In the genomic region with DNA sequence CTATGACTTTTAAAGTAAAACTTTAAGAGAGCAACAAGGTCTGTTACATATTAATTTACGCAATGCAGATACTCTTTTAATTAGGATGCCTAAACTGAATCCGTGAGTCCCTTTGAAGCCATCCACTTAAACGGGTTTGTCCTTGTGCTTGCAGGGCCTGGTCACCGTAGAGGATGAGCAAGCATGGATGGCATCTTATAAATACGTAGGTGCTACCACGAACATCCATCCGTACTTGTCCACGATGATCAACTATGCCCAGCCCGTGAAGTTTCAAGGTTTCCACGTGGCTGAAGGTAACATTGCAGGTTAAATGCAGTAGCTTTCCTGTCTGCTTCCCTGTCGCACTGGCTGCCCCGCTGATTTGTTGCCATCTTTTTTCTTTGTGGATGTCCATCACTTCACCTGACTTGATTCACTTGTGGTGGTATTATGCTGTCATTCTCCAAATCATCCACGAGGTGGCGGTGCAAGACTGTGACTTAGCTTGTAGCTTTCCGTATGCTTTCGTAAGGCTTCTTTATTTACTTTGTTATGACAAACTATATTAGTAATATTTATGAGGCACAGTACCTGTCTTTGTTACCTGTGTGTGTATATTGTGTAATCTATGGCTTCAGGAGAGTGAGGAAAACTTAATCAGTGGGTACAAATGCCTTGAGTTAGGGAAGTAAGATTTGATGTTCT, we compare ENCODE assay signal across 7 mouse cellular contexts.
DNase-seq lines count a peak whose midpoint lies in the region; ATAC-seq and TF ChIP-seq lines count a peak whose summit lies in the region.

No protein-coding gene starts in this region.

- H3K4me3 ChIP-seq in cortical plate, adult 2 months (ENCODE audit: insufficient read depth, low read length) = no peak overlapping the region
- H3K4me3 ChIP-seq in hindbrain, embryonic 16.5 days (ENCODE audit: low read length) = no peak overlapping the region
- no peak overlapping the region for H3K4me3 ChIP-seq in lung, adult 2 months (replicated peaks; ENCODE audit: extremely low read depth, low read depth, low read length)
- no peak overlapping the region for H3K4me3 ChIP-seq in olfactory bulb, adult 2 months (ENCODE audit: insufficient read depth, low read depth, low read length)

- ATAC-seq in hindbrain, embryonic 16.5 days = peak; percentile 49

- H3K9me3 ChIP-seq in hindbrain, embryonic 16.5 days (ENCODE audit: control insufficient read depth, low read length) = no peaks in the 10 kb centered on the region

- TF ChIP-seq CTCF in cortical plate, adult 2 months (IDR thresholded peaks at IDR 0.05; ENCODE audit: extremely low read depth, insufficient read depth, low read length) = peak; percentile 83
- peak; percentile 33; the same call in 1 of the 2 replicates for TF ChIP-seq CTCF in lung, adult 2 months (IDR thresholded peaks at IDR 0.05; ENCODE audit: insufficient read depth, low read length)
- TF ChIP-seq CTCF in olfactory bulb, adult 2 months (IDR thresholded peaks at IDR 0.05; ENCODE audit: insufficient read depth, low read depth, low read length) = peak; percentile 27; the same call in 1 of the 2 replicates

- H3K27ac ChIP-seq in cortical plate, adult 2 months (ENCODE audit: insufficient read depth, low read length) = no peak overlapping the region
- H3K27ac ChIP-seq in hindbrain, embryonic 16.5 days (ENCODE audit: low read depth, low read length) = no peak overlapping the region
- no peak overlapping the region for H3K27ac ChIP-seq in olfactory bulb, adult 2 months (ENCODE audit: insufficient read depth, low read depth, low read length)

- TF ChIP-seq POLR2A in cortical plate, adult 2 months (IDR thresholded peaks at IDR 0.05; ENCODE audit: extremely low read depth, insufficient read depth, low read length) = no peak
- no peak for TF ChIP-seq POLR2A in lung, adult 2 months (IDR thresholded peaks at IDR 0.05; ENCODE audit: borderline replicate concordance, extremely low read depth, low read depth, low read length)
- no peak for TF ChIP-seq POLR2A in olfactory bulb, adult 2 months (IDR thresholded peaks at IDR 0.05; ENCODE audit: insufficient read depth, low read depth, low read length)

- H3K4me2 ChIP-seq in hindbrain, embryonic 16.5 days (ENCODE audit: low read length) = no peak overlapping the region

- no peaks in the 10 kb centered on the region for H3K27me3 ChIP-seq in hindbrain, embryonic 16.5 days (replicated peaks; ENCODE audit: control insufficient read depth, insufficient read depth, low read length)

- peaks cover 3% of the 10 kb centered on the region; the same call in 1 of the 2 replicates for H3K36me3 ChIP-seq in hindbrain, embryonic 16.5 days (ENCODE audit: control insufficient read depth, insufficient read depth, low read length)

- no peak overlapping the region for H3K9ac ChIP-seq in hindbrain, embryonic 16.5 days (ENCODE audit: low read depth, low read length)

- WGBS in hindbrain, embryonic 16.5 days = 56% methylated on average over 16 of the region's 16 CpGs
- WGBS in lung, adult 2 months = 54% methylated on average over 16 of the region's 16 CpGs
- WGBS in olfactory bulb, adult 2 months = 55% methylated on average over 16 of the region's 16 CpGs

- DNase-seq in right cerebral cortex, adult 18-20 months = peak; percentile 50
- no peak for DNase-seq in right cerebral cortex, postnatal 36 days (ENCODE audit: low spot score in 2 of 2)
- peak; percentile 25 for DNase-seq in adrenal gland, adult 8-10 months
- peak; percentile 47 for DNase-seq in lung, adult 2 months

- H3K4me1 ChIP-seq in cortical plate, adult 2 months (ENCODE audit: control insufficient read depth, insufficient read depth, low read length) = peaks cover 1% of the 10 kb centered on the region; the same call in 1 of the 2 replicates
- 0 out of 2 replicates have a peak, but pooled peaks cover 4% of the 10 kb centered on the region for H3K4me1 ChIP-seq in hindbrain, embryonic 16.5 days (ENCODE audit: control insufficient read depth, insufficient read depth, low read depth, low read length)
- no peaks in the 10 kb centered on the region for H3K4me1 ChIP-seq in lung, adult 2 months (ENCODE audit: control insufficient read depth, insufficient read depth, low read length)
- peaks cover 5% of the 10 kb centered on the region; the same call in 1 of the 2 replicates for H3K4me1 ChIP-seq in olfactory bulb, adult 2 months (ENCODE audit: control insufficient read depth, insufficient read depth, low read length)

Comparison
In these comparisons a context has a peak if more than half of its experiments do, and no peak if none do; other contexts are left out.
1. DNase-seq: peak in right cerebral cortex, adult 18-20 months (single experiment), adrenal gland, adult 8-10 months (single experiment) and lung, adult 2 months (single experiment); none in right cerebral cortex, postnatal 36 days (0 of 2).
2. CTCF ChIP-seq: peak in every context shown above with its lines; median percentile 83 in cortical plate, adult 2 months; 33 in lung, adult 2 months; 27 in olfactory bulb, adult 2 months.